In genomic region chr13:41345756-41346155, GRCm38 (mm10) we compare ENCODE assay signal across 10 mouse cellular contexts.
DNase-seq lines count a peak whose midpoint lies in the region; ATAC-seq and TF ChIP-seq lines count a peak whose summit lies in the region.
"Had no signal": no experiment of that assay in that cellular context is flagged by ENCODE, and none has a peak within 500 bp of the region (broad histone marks: within the 10 kb centered on the region; RNA-seq: fewer than 3 reads in every experiment).

No protein-coding gene starts in this region.

- peaks cover 12% of the 10 kb centered on the region for H3K36me3 ChIP-seq in hindbrain, embryonic 10.5 days
- H3K36me3 ChIP-seq in hindbrain, embryonic 16.5 days (ENCODE audit: control insufficient read depth, insufficient read depth, low read length): no peaks in the 10 kb centered on the region
- peaks cover 2% of the 10 kb centered on the region; the same call in 1 of the 2 replicates for H3K36me3 ChIP-seq in splenic B cell, adult 2 months (ENCODE audit: control insufficient read depth, insufficient read depth, low read length, poor library complexity, severe bottlenecking)

- no peak overlapping the region for H3K9ac ChIP-seq in hindbrain, embryonic 16.5 days (ENCODE audit: low read depth, low read length)

- no peak for TF ChIP-seq CTCF in left cerebral cortex, adult 2 months (IDR thresholded peaks at IDR 0.05)

- no peak for ATAC-seq in hindbrain, embryonic 16.5 days

- intact Hi-C loops in left cerebral cortex, adult 2 months (cut with DNase I): no loop called here

- H3K4me1 ChIP-seq in hindbrain, embryonic 10.5 days (replicated peaks): peaks cover 54% of the 10 kb centered on the region
- peaks cover 3% of the 10 kb centered on the region; the same call in 1 of the 2 replicates for H3K4me1 ChIP-seq in hindbrain, embryonic 16.5 days (ENCODE audit: control insufficient read depth, insufficient read depth, low read depth, low read length)

- no peaks in the 10 kb centered on the region for H3K9me3 ChIP-seq in hindbrain, embryonic 10.5 days
- H3K9me3 ChIP-seq in hindbrain, embryonic 16.5 days (ENCODE audit: control insufficient read depth, low read length): no peaks in the 10 kb centered on the region

- H3K27ac ChIP-seq in hindbrain, embryonic 10.5 days: peak overlapping the region; percentile 2; the same call in 1 of the 2 replicates
- no peak overlapping the region for H3K27ac ChIP-seq in hindbrain, embryonic 16.5 days (ENCODE audit: low read depth, low read length)
- H3K27ac ChIP-seq in left cerebral cortex, adult 2 months: no peak overlapping the region

- H3K27me3 ChIP-seq in hindbrain, embryonic 10.5 days (ENCODE audit: insufficient read depth, poor library complexity, severe bottlenecking): no peaks in the 10 kb centered on the region
- no peaks in the 10 kb centered on the region for H3K27me3 ChIP-seq in hindbrain, embryonic 16.5 days (replicated peaks; ENCODE audit: control insufficient read depth, insufficient read depth, low read length)
- no peaks in the 10 kb centered on the region for H3K27me3 ChIP-seq in splenic B cell, adult 2 months (ENCODE audit: control insufficient read depth, insufficient read depth, low read length, poor library complexity, severe bottlenecking)

- no peak for DNase-seq in hindbrain, embryonic 10.5 days (ENCODE audit: low spot score)
- peak; percentile 60 for DNase-seq in heart, postnatal 4 days
- peak; percentile 45 to 75 for DNase-seq in kidney, postnatal 36 days
- peak; percentile 84 for DNase-seq in splenic B cell, adult 2 months (ENCODE audit: low read depth, low spot score)
- DNase-seq in adrenal gland, postnatal 14 days: no peak
- no peak for DNase-seq in adrenal gland, adult 8-10 months
- no peak for DNase-seq in left cerebral cortex, adult 2 months (ENCODE audit: extremely low spot score in 1 of 2, low spot score in 2 of 2)
- DNase-seq: adrenal gland, postnatal 10 days; gastrocnemius, postnatal 10 days had no signal

- 77% methylated on average over 7 of the region's 7 CpGs for WGBS in hindbrain, embryonic 10.5 days
- 65% methylated on average over 7 of the region's 7 CpGs for WGBS in hindbrain, embryonic 16.5 days

- no peak overlapping the region for H3K4me2 ChIP-seq in hindbrain, embryonic 16.5 days (ENCODE audit: low read length)

- no peak overlapping the region for H3K4me3 ChIP-seq in hindbrain, embryonic 10.5 days
- no peak overlapping the region for H3K4me3 ChIP-seq in hindbrain, embryonic 16.5 days (ENCODE audit: low read length)
- H3K4me3 ChIP-seq in left cerebral cortex, adult 2 months: no peak overlapping the region

Comparison
In these comparisons a context has a peak if more than half of its experiments do, and no peak if none do; other contexts are left out.
1. DNase-seq: peak in heart, postnatal 4 days (single experiment), kidney, postnatal 36 days (2 of 2) and splenic B cell, adult 2 months (single experiment); none in hindbrain, embryonic 10.5 days (single experiment), adrenal gland, postnatal 14 days (single experiment), adrenal gland, adult 8-10 months (single experiment) and left cerebral cortex, adult 2 months (0 of 2).